Mouse (Mus musculus) kidney, postnatal 0 days (tissue): ENCODE results near the gene AC141477.1. TPM values are rescaled to one million over a fixed set of nuclear protein-coding genes. Genes with fewer than 3 reads are reported as not detected.

Experiments
- ATAC-seq: fragments of 200-750 bp; cut with Nextera tagmentation; replicated peaks from 2 replicates; pipeline ENCODE4 v1.8.0; 2017; ENCODE audit warnings: low read depth, moderate number of reproducible peaks, moderate TSS enrichment, moderate library complexity; ENCODE audit not compliant: low FRiP score
- DNase-seq: peaks from one replicate; pipeline ENCODE4 v3.0.0-alpha.2; 2016; ENCODE audit warnings: low spot score
- H3K27ac ChIP-seq: fragments of 300-500 bp; sonication (generic); 2 replicates; pipeline ENCODE4 v1.5.1; 2014; ENCODE audit warnings: mild to moderate bottlenecking
- H3K27me3 ChIP-seq: fragments of 300-500 bp; sonication (generic); 2 replicates; pipeline ENCODE4 v1.6.1; 2014; ENCODE audit warnings: low read length, mixed read lengths; ENCODE audit not compliant: insufficient read depth
- H3K36me3 ChIP-seq: fragments of 300-500 bp; sonication (generic); 2 replicates; pipeline ENCODE4 v1.6.1; 2014; ENCODE audit warnings: low read length, mixed read lengths; ENCODE audit not compliant: insufficient read depth
- H3K4me1 ChIP-seq: fragments of 300-500 bp; sonication (generic); replicated peaks from 2 replicates; pipeline ENCODE4 v1.6.1; 2014; ENCODE audit warnings: antibody characterized with exemption, low read length, mixed read lengths; ENCODE audit not compliant: insufficient read depth
- H3K4me2 ChIP-seq: fragments of 300-500 bp; sonication (generic); 2 replicates; pipeline ENCODE4 v1.6.1; 2014; ENCODE audit warnings: mild to moderate bottlenecking, low read length, moderate library complexity, mixed read lengths
- H3K4me3 ChIP-seq: fragments of 300-500 bp; sonication (generic); replicated peaks from 2 replicates; pipeline ENCODE4 v1.5.1; 2014; ENCODE audit warnings: low read depth, low read length
- H3K9ac ChIP-seq: fragments of 300-500 bp; sonication (generic); 2 replicates; pipeline ENCODE4 v1.6.1; 2014; ENCODE audit warnings: low read depth, low read length
- H3K9me3 ChIP-seq: fragments of 300-500 bp; sonication (generic); replicated peaks from 2 replicates; pipeline ENCODE4 v1.6.1; 2016; ENCODE audit warnings: low read length, inconsistent platforms, mixed read lengths
- CTCF ChIP-seq: IDR thresholded peaks from 2 replicates; pipeline ENCODE4 v1.5.1; 2016; ENCODE audit warnings: antibody characterized with exemption, low read depth, mild to moderate bottlenecking, moderate library complexity
- WGBS: fragments of 180-500 bp; shearing (Covaris S2); extraction: QIAGEN DNeasy Blood & Tissue Kit; methylation state at CpG from one replicate; pipeline ENCODE4 v1.1.7; 2014; 5-methylcytosine and 5-hydroxymethylcytosine counted together
- polyA plus RNA-seq: library from polyadenylated mRNA; unstranded; fragments of >200 nt; fragmentation: Nextera tagmentation; extraction: Ambion mirVana; gene quantifications from 2 replicates; pipeline ENCODE4 v1.2.1, GENCODE M21; 2015

The AC141477.1 gene
- polyA plus RNA-seq, 1 experiment from 2014 or later = not detected

- WGBS = 94% methylated on average over 7 of the region's 7 CpGs
- H3K4me2 ChIP-seq = no peak overlapping the region
- peaks cover 77% of the 10 kb centered on the region for H3K36me3 ChIP-seq
- no peaks in the 10 kb centered on the region for H3K9me3 ChIP-seq
- no peak overlapping the region for H3K9ac ChIP-seq
- TF ChIP-seq CTCF = no peak
- no peaks in the 10 kb centered on the region for H3K27me3 ChIP-seq
- DNase-seq (no peak), ATAC-seq (no peak)
- no peak overlapping the region for H3K27ac ChIP-seq
- no peak overlapping the region for H3K4me3 ChIP-seq
- H3K4me1 ChIP-seq = no peaks in the 10 kb centered on the region
Measured at GRCm38 (mm10) chr10:76425674-76426073, 14.6 kb downstream of the AC141477.1 start.

DNA sequence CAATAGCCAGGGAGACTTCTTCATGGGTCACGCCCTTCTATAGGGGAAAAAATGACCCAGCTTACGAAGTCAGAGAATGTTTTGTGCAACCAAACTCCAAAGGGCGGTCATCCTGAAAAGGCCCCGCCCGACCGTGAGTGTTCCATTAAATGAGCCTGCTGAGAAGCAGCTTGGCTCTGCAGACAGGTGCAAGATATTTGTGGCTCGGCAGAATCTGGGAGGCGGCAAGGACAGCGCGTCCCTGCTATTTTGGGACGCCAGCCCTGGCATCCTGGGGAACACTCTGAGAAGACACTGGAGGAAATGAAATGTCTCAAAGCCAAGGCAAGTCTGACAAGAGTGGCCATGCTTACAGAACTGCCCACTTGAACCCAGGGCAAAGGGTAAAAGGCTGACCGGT lies 23.4 kb downstream of the AC141477.1 start:
- Histone ChIP-seq H3K27ac (no peak overlapping the region), H3K27me3 (no peaks in the 10 kb centered on the region), H3K4me1 (no peaks in the 10 kb centered on the region), H3K36me3 (peaks cover 66% of the 10 kb centered on the region), H3K9ac (no peak overlapping the region), H3K4me3 (no peak overlapping the region), H3K9me3 (no peaks in the 10 kb centered on the region), H3K4me2 (no peak overlapping the region)
- 0 out of 2 replicates have a peak, but pooled peaks have one; percentile 43 for ATAC-seq
- TF ChIP-seq CTCF = no peak
- WGBS = 77% methylated on average over 12 of the region's 12 CpGs
- no peak for DNase-seq

GRCm38 (mm10) chr10:76408520-76408919 lies 31.7 kb downstream of the AC141477.1 start:
- Histone ChIP-seq H3K9ac (no peak overlapping the region), H3K4me3 (no peak overlapping the region), H3K4me1 (no peaks in the 10 kb centered on the region), H3K4me2 (no peak overlapping the region), H3K27me3 (no peaks in the 10 kb centered on the region), H3K9me3 (no peaks in the 10 kb centered on the region), H3K36me3 (peaks cover 71% of the 10 kb centered on the region), H3K27ac (no peak overlapping the region)
- ATAC-seq (no peak), DNase-seq (peak; percentile 29)
- TF ChIP-seq CTCF = no peak
- WGBS = 67% methylated on average over 10 of the region's 10 CpGs

DNA sequence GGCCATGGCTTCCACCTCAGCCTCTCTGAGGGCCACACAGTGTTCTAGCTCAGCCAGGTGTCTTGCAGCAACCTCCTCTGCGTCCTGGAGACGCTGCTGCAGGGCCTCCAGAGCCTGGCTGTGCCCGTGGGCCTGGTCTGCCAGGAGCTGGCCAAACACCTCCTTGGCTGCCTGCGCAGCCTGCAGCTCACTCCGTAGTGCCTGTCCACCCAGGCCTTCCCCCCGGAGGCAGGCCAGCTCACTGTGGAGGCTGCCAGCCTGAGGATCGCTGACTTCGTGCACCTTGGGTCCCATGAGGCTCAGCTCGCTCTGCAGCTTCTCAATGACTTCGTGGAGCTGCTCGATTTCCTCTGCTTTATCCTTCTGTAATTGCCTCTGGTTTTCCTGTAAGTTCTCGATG lies 47.6 kb downstream of the AC141477.1 start:
- no peak overlapping the region for H3K9ac ChIP-seq
- H3K4me2 ChIP-seq = no peak overlapping the region
- no peak overlapping the region for H3K4me3 ChIP-seq
- DNase-seq = no peak
- WGBS = 98% methylated on average over 12 of the region's 12 CpGs
- H3K4me1 ChIP-seq = no peaks in the 10 kb centered on the region
- peaks cover 41% of the 10 kb centered on the region for H3K36me3 ChIP-seq
- no peaks in the 10 kb centered on the region for H3K9me3 ChIP-seq
- ATAC-seq = no peak
- H3K27me3 ChIP-seq = no peaks in the 10 kb centered on the region
- TF ChIP-seq CTCF = no peak
- no peak overlapping the region for H3K27ac ChIP-seq

DNA sequence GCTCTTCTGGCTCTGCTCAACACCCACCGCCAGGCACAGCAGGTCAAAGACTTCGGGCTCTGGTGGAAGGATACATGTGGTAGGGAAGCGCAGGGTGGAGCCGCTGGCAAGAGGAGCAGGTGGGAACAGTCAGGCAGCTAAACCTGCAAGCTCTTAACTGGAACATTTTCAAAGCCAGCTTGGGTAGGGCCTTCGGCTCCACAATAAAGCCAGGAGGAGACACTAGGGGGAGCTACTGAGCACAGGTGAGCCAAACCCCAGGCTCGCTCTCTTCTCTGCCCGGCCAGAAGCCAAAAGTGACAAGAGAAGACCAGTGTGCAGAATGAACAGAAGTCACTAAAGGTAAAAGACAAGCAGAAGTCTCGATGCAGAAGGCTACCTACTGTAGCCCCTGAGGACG lies 48.5 kb downstream of the AC141477.1 start:
- 85% methylated on average over 9 of the region's 9 CpGs for WGBS
- DNase-seq = peak; percentile 17
- ATAC-seq = no peak
- H3K27ac ChIP-seq = no peak overlapping the region
- H3K9me3 ChIP-seq = no peaks in the 10 kb centered on the region
- peaks cover 47% of the 10 kb centered on the region for H3K36me3 ChIP-seq
- H3K4me3 ChIP-seq = no peak overlapping the region
- TF ChIP-seq CTCF = peak; percentile 62
- H3K9ac ChIP-seq = no peak overlapping the region
- H3K4me2 ChIP-seq = no peak overlapping the region
- H3K27me3 ChIP-seq = no peaks in the 10 kb centered on the region
- H3K4me1 ChIP-seq = no peaks in the 10 kb centered on the region

- Histone ChIP-seq H3K27ac (no peak overlapping the region), H3K36me3 (peaks cover 52% of the 10 kb centered on the region), H3K9me3 (no peaks in the 10 kb centered on the region), H3K27me3 (no peaks in the 10 kb centered on the region), H3K4me3 (no peak overlapping the region), H3K4me1 (no peaks in the 10 kb centered on the region), H3K4me2 (no peak overlapping the region), H3K9ac (no peak overlapping the region)
- ATAC-seq = no peak
- WGBS = 91% methylated on average over 9 of the region's 9 CpGs
- TF ChIP-seq CTCF = no peak
- DNase-seq = no peak
Measured at GRCm38 (mm10) chr10:76391166-76391565, 49.1 kb downstream of the AC141477.1 start.

Other genes starting within 250 kb of the AC141477.1 start
- gene Prmt2, start 202.6 kb downstream of the AC141477.1 start, polyA plus RNA-seq = 38.0 and 44.1 TPM in 2 replicates
- gene S100b, start 186.6 kb downstream of the AC141477.1 start, polyA plus RNA-seq = 0.42 and 0.45 TPM in 2 replicates
- gene Dip2a, start 95.2 kb downstream of the AC141477.1 start, polyA plus RNA-seq = 7.6 and 8.2 TPM in 2 replicates
- 7.9 and 8.2 TPM in 2 replicates for gene Pcnt, start 2.3 kb upstream of the AC141477.1 start, polyA plus RNA-seq
- not detected in 2 replicates for gene 2610028H24Rik, start 8.6 kb upstream of the AC141477.1 start, polyA plus RNA-seq
- gene Mcm3ap, start 28.5 kb upstream of the AC141477.1 start, polyA plus RNA-seq = 41.6 and 45.9 TPM in 2 replicates
- 5.4 and 5.9 TPM in 2 replicates for gene Ybey, start 28.7 kb upstream of the AC141477.1 start, polyA plus RNA-seq
- 13.0 and 16.6 TPM in 2 replicates for gene Lss, start 91.1 kb upstream of the AC141477.1 start, polyA plus RNA-seq
- gene Spatc1l, start 121.8 kb upstream of the AC141477.1 start, polyA plus RNA-seq = not detected in 2 replicates
- gene Ftcd, start 135.2 kb upstream of the AC141477.1 start, polyA plus RNA-seq = 0.20 and 0.38 TPM in 2 replicates
- gene Col6a2, start 183.2 kb upstream of the AC141477.1 start, polyA plus RNA-seq = 63.9 and 64.2 TPM in 2 replicates